Mouse (Mus musculus) duodenum, adult 2 months (tissue): ENCODE measurements around the gene Fosb. TPM values are rescaled to one million over a fixed set of nuclear protein-coding genes. Genes with fewer than 3 reads are reported as not detected.

Experiments used
- polyA plus RNA-seq: library from polyadenylated mRNA; depleted of rRNA; stranded (reverse); fragments of >200 nt; gene quantifications from 2 replicates; pipeline ENCODE4 v1.2.3, GENCODE M21; 2012; ENCODE audit warnings: low replicate concordance; rRNA removed

Fosb gene
- 0.99 and 6.4 TPM in 2 replicates for polyA plus RNA-seq

DNA sequence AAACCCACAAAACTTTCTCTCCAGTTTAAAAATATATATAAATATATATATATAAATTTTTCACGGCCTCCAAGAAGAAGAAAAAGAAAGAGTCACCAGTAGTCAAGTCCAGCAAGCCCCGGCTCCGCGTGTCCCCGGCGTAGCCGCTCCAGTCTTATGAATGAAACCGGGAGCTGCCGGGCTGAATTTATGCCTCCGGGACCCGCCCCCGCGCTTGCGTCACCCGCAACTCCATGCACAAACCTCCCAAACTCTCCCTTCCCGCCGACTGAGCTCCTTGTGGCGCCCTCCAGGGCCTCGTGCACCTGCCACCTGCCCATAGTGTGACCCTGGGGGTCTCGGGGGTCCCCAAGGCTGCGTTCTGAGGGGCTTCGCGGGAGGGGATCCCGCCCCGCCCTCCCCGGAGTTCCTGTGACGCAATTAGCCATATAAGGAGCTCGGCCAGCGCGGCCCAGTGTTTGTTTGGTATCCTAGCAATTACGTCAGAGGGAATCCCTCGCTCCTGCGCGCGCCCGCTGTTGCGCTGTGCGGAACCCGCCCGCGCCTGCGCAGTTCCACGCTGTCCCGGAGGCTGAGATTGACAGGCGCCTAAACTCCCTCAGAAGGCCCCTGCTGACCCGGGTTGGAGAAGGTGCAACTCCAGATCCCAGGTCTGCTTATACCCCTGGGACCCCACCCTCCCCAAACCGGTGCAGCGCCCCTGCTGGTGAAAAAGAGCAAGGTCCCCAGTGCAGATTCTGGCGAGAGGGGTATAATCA, at the start of gene Fosb:
Gene Fosb (minus strand): TSS at position 168 of the 758 bp plus-strand sequence.

DNA sequence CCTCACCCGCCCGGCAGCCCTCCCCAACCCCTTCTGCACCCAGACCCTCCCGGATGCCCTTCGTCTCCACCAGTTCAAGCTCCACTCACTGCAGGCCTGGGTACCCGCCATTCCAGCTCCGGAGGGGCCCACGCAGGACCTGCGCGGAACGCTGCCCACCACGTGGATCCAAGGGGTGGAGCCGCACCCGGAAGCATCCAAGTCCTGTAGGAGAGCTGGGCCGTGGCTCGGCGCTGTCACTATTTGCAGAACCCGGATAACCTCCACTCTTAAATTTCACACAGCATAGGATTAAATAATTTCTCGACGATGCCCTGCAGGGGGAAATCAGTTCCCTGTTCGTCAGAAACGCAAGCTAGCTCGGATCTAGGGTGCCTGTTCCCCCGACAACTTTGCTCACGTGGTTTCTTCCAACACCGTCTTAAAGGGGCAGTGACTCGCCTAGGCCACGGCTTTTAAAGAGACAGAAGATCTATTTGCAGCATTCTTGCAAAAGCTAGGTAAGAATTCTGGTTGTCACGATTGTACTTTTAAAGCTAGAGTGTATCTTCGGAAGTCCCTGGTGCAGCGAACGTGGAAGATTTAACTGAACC, 49.5 kb upstream of the Fosb start, which contains the start of the genes Cd3eap and Ppp1r13l:
Gene Cd3eap (minus strand): TSS at position 185 of the 593 bp plus-strand sequence.
Gene Ppp1r13l (plus strand): TSS at position 451 of the 593 bp plus-strand sequence.

DNA sequence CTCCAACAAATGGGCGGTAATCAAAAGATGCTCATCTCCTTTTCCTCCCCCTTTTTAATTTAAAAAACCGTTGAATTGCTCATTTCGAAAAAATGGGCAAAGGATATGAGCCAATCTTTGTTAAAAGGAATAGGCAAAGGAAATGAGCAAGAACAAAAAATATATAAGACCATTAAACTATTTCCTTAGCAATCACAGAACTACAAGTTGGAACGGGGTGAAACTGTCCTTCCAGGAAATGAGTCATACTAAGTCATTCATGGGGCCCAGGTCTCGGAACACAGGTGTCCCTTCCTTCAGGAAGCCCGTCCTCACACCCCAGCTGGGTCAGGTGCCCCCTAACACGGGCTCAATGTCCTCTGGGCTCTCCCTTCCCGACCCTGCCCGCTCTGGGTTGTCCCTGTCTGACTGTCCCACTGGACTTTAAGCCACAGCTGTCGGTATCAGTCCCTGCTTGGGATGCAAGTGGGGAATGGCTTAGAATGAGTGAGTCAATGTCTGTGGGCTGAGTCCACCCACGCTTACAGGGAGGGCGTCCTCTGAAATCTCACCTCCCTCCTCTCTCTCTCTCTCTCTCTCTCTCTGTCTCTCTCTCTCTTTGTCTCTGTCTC, 34.5 kb upstream of the Fosb start, which contains the start of gene Ercc1:
Gene Ercc1 (plus strand): TSS at position 542 of the 611 bp plus-strand sequence.

DNA sequence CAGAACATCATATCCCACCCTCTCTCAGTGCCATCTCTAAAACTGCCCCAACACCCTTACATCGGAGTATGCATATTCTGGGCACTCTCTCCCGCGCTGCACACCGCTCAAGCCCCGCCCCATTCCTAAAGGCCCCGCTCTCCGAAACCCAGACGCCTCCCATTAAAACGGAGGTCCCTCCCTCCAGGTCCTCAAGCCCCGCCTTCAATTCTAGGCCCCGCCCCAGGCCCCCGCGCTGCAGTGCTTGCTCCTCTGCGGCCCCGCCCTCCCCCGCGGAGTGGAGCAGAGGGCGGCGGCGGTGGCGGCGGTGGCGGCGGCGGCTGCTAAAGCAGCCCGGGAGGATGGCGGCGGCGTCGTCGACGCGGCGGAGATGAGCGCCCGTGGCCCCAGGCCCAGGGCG, 27.5 kb downstream of the Fosb start, which contains the start of gene Rtn2:
Gene Rtn2 (plus strand): TSS at position 240 of the 400 bp plus-strand sequence.

DNA sequence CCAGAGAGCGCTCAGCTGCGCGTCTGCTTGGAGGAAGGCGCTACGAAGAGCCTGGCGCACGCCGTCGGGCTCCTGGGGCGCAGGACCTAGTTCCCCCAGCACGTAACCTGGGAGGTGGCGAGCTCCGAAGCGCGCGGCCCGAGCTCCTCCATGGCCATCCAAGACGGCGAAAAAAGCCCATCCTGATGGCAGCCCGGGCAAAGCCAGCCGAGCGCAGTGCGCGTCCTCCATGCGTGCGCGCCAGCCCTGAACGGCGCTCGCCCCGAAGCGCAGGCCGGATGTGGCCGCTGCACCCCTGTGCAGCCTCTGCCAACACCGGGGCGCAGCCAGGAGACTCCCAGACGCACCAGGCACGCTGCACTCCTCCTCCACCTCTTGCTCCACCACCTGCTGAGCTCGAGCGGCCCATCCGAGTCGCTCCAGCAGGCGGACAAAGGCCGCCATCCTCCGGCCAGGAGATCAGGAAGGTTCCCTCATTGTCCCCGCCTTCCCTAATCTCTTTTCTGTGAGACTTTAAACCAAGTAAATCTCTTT, 30.2 kb downstream of the Fosb start, which contains the start of gene Ppm1n:
Gene Ppm1n (minus strand): TSS at position 484 of the 534 bp plus-strand sequence.

DNA sequence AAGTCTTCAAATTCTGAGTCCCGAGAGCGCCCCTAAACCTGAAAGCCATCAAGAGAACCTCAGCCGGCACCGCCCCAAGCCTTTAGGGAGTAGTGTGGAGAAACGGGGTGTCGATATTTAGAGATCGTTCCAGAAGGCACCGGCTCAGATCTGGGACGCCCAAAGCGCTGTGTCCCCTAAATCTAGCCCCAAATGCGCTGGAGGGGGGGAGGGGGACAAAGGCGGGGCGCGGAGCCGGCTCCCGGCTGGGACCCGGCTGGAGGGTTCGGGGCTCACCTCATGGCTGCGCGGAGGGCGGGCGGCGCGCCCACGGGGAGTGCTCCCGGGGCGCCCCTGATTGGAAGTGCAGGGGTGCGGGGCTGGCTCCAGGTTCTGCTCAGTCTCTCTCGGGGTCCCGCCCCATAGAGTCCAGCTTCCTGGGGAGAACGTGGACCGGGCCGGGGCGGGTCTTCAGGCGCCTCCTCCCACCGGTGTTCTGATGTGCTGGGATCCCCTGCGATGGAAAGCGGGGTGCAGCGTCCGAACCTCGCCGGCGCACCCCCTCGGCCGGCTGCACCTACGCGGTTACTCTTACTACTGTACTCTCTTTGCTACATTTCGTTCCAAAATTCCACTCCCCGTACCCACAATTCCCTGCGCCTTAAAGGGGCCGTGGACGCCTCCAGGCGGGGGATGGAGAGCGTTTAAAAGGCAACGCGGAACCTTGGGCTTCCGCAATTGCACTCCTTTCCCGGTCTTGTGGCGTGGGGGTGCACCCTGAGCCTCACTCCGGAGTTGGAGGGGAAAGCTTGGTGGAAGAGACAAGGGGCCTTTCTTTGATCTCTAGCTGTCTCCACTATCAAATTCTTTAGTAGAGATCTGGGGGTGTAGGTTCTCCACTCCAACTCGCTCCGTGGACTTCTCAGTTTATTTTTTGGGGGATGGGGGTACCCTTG, 38.3 kb downstream of the Fosb start, which contains the start of gene Vasp:
Gene Vasp (minus strand): TSS at position 580 of the 935 bp plus-strand sequence.

Other genes with a start within 250 kb of the Fosb start
- 16.6 and 18.3 TPM in 2 replicates for gene Dmwd, start 233.8 kb downstream of the Fosb start, polyA plus RNA-seq
- 422 and 649 TPM in 2 replicates for gene Dmpk, start 226.2 kb downstream of the Fosb start, polyA plus RNA-seq
- 15.0 and 23.1 TPM in 2 replicates for gene Six5, start 215.5 kb downstream of the Fosb start, polyA plus RNA-seq
- not detected in 2 replicates for gene Gm4969, start 191.7 kb downstream of the Fosb start, polyA plus RNA-seq
- gene Fbxo46, start 190.2 kb downstream of the Fosb start, polyA plus RNA-seq, result 8.6 and 15.0 TPM in 2 replicates
- 6.5 and 11.2 TPM in 2 replicates for gene Qpctl, start 160.8 kb downstream of the Fosb start, polyA plus RNA-seq
- gene Snrpd2, start 160.3 kb downstream of the Fosb start, polyA plus RNA-seq, result 6.2 and 7.1 TPM in 2 replicates
- gene Gipr, start 143.9 kb downstream of the Fosb start, polyA plus RNA-seq, result 0.63 and 0.77 TPM in 2 replicates
- gene Eml2, start 133.6 kb downstream of the Fosb start, polyA plus RNA-seq, result 20.3 and 22.0 TPM in 2 replicates
- gene Gpr4, start 97.5 kb downstream of the Fosb start, polyA plus RNA-seq, result 5.1 and 6.3 TPM in 2 replicates
- 24.2 and 25.9 TPM in 2 replicates for gene Opa3, start 81.7 kb downstream of the Fosb start, polyA plus RNA-seq
- 436 and 468 TPM in 2 replicates for gene Vasp, start 38.2 kb downstream of the Fosb start, polyA plus RNA-seq
- 1.4 and 23.4 TPM in 2 replicates for gene Ppm1n, start 30.0 kb downstream of the Fosb start, polyA plus RNA-seq
- gene Rtn2, start 27.4 kb downstream of the Fosb start, polyA plus RNA-seq, result 13.4 and 16.6 TPM in 2 replicates
- 14.9 and 16.2 TPM in 2 replicates for gene Ercc1, start 34.7 kb upstream of the Fosb start, polyA plus RNA-seq
- 1.9 and 5.3 TPM in 2 replicates for gene Cd3eap, start 49.4 kb upstream of the Fosb start, polyA plus RNA-seq
- gene Ppp1r13l, start 49.7 kb upstream of the Fosb start, polyA plus RNA-seq, result 7.7 and 8.8 TPM in 2 replicates
- gene Ercc2, start 72.0 kb upstream of the Fosb start, polyA plus RNA-seq, result 37.5 and 41.5 TPM in 2 replicates
- 1.2 and 2.1 TPM in 2 replicates for gene Klc3, start 94.1 kb upstream of the Fosb start, polyA plus RNA-seq
- 51.7 and 59.9 TPM in 2 replicates for gene Ckm, start 94.7 kb upstream of the Fosb start, polyA plus RNA-seq
- 15.0 and 33.5 TPM in 2 replicates for gene Mark4, start 148.8 kb upstream of the Fosb start, polyA plus RNA-seq
- 5.1 and 11.1 TPM in 2 replicates for gene Exoc3l2, start 153.3 kb upstream of the Fosb start, polyA plus RNA-seq
- 10.5 and 31.4 TPM in 2 replicates for gene Bloc1s3, start 198.3 kb upstream of the Fosb start, polyA plus RNA-seq
- 159 and 195 TPM in 2 replicates for gene Trappc6a, start 198.3 kb upstream of the Fosb start, polyA plus RNA-seq
- gene Nkpd1, start 207.8 kb upstream of the Fosb start, polyA plus RNA-seq, result 0.15 and 0.18 TPM in 2 replicates